Mouse (Mus musculus) ES-E14 (cell line): Measurements from ENCODE around the gene Barhl2. TPM values are rescaled to one million over a fixed set of nuclear protein-coding genes. Genes with fewer than 3 reads are reported as not detected.
A peak's percentile ranks its signal among the peaks of the same experiment; 100 is the strongest.

Experiments
- DNase-seq: peaks from one replicate; pipeline ENCODE4 v3.0.0-alpha.2; 2013; ENCODE audit warnings: low read depth, low spot score
- H3K27ac ChIP-seq: 2 replicates; pipeline ENCODE4 v1.5.1; 2012; ENCODE audit warnings: low read depth, mild to moderate bottlenecking, low read length, moderate library complexity, mixed read lengths; ENCODE audit not compliant: poor library complexity, insufficient read depth, severe bottlenecking
- H3K36me3 ChIP-seq: 2 replicates; pipeline ENCODE4 v1.6.1; 2012; ENCODE audit warnings: mild to moderate bottlenecking, low read length, moderate library complexity, mixed read lengths; ENCODE audit not compliant: control insufficient read depth, poor library complexity, insufficient read depth, severe bottlenecking
- H3K4me1 ChIP-seq, 2 experiments: fragments of 150-350 bp in 1 of 2; sonication (generic) in 1 of 2; 2 replicates each; pipeline ENCODE4 v1.6.1; 2012; ENCODE audit warnings: low read length in 2 of 2, mild to moderate bottlenecking in 1 of 2, mixed read lengths in 1 of 2; ENCODE audit not compliant: control insufficient read depth in 2 of 2, insufficient read depth in 2 of 2, poor library complexity in 1 of 2
- H3K4me3 ChIP-seq, 2 experiments: fragments of 150-350 bp in 1 of 2; sonication (generic) in 1 of 2; 2 replicates each; pipeline ENCODE4 v1.5.1; 2012; ENCODE audit warnings: low read length in 2 of 2, low read depth in 1 of 2, mild to moderate bottlenecking in 1 of 2, mixed read lengths in 1 of 2; ENCODE audit not compliant: insufficient read depth in 1 of 2, poor library complexity in 1 of 2, severe bottlenecking in 1 of 2
- H3K9ac ChIP-seq: 2 replicates; pipeline ENCODE4 v1.6.1; 2012; ENCODE audit warnings: low read depth, mild to moderate bottlenecking, low read length, mixed read lengths; ENCODE audit not compliant: poor library complexity, insufficient read depth, severe bottlenecking
- H3K9me3 ChIP-seq: fragments of 150-350 bp; sonication (generic); 2 replicates; pipeline ENCODE4 v1.6.1; 2012; ENCODE audit warnings: low read depth, mild to moderate bottlenecking, low read length; ENCODE audit not compliant: control insufficient read depth, insufficient read depth
- CHD2 ChIP-seq: IDR thresholded peaks from 2 replicates; pipeline ENCODE4 v1.6.1; 2014; ENCODE audit warnings: mild to moderate bottlenecking, low read depth, low read length, inconsistent platforms
- HCFC1 ChIP-seq: IDR thresholded peaks from 2 replicates; pipeline ENCODE4 v1.6.1; 2012; ENCODE audit warnings: low read length, inconsistent platforms, borderline replicate concordance; ENCODE audit not compliant: insufficient read depth
- MAFK ChIP-seq: IDR thresholded peaks from 2 replicates; pipeline ENCODE4 v1.6.1; 2014; ENCODE audit warnings: mild to moderate bottlenecking, low read depth, low read length, inconsistent platforms; ENCODE audit not compliant: insufficient read depth
- ZC3H11A ChIP-seq: IDR thresholded peaks from 2 replicates; pipeline ENCODE4 v1.6.1; 2012; ENCODE audit warnings: low read depth, mild to moderate bottlenecking, inconsistent platforms, low read length, borderline replicate concordance
- ZNF384 ChIP-seq: IDR thresholded peaks from 2 replicates; pipeline ENCODE4 v1.6.1; 2012; ENCODE audit warnings: low read depth, low read length, inconsistent platforms
- in situ Hi-C, 2 experiments: fragments of 600-800 bp; cut with MboI; formaldehyde crosslinking; loops; one replicate each; pipeline ENCODE4 v1.15.1; 2025; ENCODE audit warnings: low sequenced_read_pairs in 2 of 2, inconsistent platforms in 1 of 2; ENCODE audit not compliant: unreplicated experiment in 2 of 2
- total RNA-seq: library from RNA; depleted of rRNA; stranded (reverse); fragments of 300-350 nt; gene quantifications from 2 replicates; pipeline ENCODE4 v1.2.3, GENCODE M21; 2012

Gene Barhl2
- total RNA-seq, 1 experiment = not detected

DNA sequence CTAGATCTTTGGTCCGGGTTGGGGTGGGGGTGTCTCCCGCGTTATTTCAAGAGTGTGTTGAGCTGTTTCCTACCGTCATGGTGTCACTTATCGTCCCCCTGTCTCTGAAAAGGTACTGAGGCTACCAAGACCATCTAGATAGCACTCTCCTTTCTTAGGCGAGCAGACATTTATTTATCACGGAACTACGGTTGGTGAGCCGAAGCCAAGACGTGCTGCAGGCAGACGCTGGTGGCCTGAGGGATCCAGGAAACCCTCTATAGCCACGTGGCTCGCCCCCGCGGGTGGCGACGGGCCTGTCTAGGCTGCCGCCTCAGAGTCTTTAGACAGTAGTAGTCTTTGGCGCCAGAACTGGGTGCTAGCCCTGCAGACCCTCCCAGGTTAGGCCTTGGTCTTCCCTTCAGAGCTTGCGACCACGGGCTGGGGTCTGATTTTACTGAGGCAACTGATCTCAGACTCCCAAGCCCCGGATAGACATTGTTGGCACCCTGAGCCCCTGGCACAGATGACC is 2.1 kb upstream of the Barhl2 start:
- peaks cover 0 to 7% of the 10 kb centered on the region in 2 experiments; a peak in 1 of 4 replicates for H3K4me1 ChIP-seq
- no peak for DNase-seq
- in situ Hi-C loops = loop anchor here (5.0 to 25.0 kb wide), 5 partner anchors 302 to 1265 kb away; partner anchors contain the start of genes Gfi1 (in 1 of the 2) and Tgfbr3 (in 1 of the 2)
- H3K9me3 ChIP-seq = no peaks in the 10 kb centered on the region
- H3K4me3 ChIP-seq = no peak overlapping the region; a peak in 1 of 4 replicates
- H3K36me3 ChIP-seq = no peaks in the 10 kb centered on the region
- H3K9ac ChIP-seq = no peak overlapping the region
- no peak for TF ChIP-seq ZNF384
- TF ChIP-seq MAFK = no peak
- no peak for TF ChIP-seq ZC3H11A
- no peak for TF ChIP-seq HCFC1
- TF ChIP-seq CHD2 = no peak
- H3K27ac ChIP-seq = no peak overlapping the region

DNA sequence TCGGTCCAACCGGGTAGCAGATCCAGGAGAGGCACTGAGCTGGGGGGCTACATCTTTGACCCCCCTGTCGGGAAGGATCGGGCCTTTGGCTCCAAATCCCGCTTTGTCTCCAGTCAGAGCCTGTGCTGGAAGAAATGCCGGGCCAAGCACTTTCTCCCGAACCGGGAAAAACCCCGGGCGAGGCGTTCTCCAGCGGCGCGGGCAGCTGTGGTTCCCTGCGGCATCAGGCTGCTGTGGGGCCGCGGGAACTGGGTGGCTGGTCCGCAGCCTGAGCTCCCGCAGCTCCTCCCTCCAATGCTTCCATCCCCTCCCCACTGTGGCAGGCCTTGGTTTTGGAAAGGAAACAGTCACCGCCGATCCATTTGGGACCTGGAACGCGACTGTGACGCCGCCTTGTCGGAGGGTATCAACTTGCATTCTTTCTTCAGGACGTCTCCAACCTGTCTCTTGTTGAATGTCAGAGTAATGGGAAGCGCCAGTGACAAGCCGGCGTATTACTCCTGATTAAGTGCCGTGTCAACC is 1.2 kb upstream of the Barhl2 start:
- 0 out of 2 replicates have a peak, but pooled peaks have one; percentile 36 for TF ChIP-seq HCFC1
- TF ChIP-seq ZC3H11A = no peak
- peaks cover 0 to 4% of the 10 kb centered on the region in 2 experiments; a peak in 1 of 4 replicates for H3K4me1 ChIP-seq
- H3K4me3 ChIP-seq = peak overlapping the region; percentile 59 to 71
- in situ Hi-C loops = loop anchor here (5.0 to 25.0 kb wide), 4 partner anchors 293 to 1253 kb away; partner anchors contain the start of gene Tgfbr3 (in 1 of the 2)
- H3K9ac ChIP-seq = no peak overlapping the region
- no peaks in the 10 kb centered on the region for H3K9me3 ChIP-seq
- DNase-seq = no peak
- H3K36me3 ChIP-seq = no peaks in the 10 kb centered on the region
- H3K27ac ChIP-seq = no peak overlapping the region

DNA sequence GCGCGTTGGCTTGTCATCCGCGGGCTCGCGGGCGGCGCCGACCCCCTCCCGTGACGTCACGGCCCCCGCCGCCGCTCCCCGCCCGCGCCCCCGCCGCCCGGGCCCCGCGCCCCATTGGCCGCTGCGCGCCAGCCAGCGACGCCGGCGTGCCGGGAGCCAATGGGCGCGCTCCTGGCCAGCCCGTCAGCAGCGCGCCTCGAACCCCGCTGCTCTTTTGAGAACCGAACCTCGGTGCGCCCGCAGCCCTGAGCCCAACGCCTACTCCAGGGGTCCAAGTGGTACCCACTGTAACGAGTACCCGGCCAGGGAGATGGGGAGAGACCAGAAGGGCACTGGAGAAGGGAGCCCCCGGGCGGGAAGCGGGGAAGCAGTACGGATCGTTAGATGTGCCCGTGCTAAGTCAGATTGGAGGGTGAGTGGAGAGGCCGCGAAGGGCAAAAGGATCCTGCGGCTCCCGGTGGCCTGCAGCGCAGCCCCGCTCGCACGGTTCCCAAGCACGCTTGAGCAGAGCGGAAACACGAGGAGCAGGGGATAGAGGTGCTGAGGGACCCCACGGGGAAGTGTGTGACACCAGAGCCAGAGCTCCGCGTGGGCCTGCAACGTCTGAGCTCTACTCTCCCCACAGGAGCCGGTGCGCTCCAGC is 632 bp upstream of the Barhl2 start:
- H3K4me3 ChIP-seq = peak overlapping the region; percentile 59 to 71
- no peak overlapping the region; the same call in 1 of the 2 replicates for H3K9ac ChIP-seq
- no peak overlapping the region for H3K27ac ChIP-seq
- no peaks in the 10 kb centered on the region for H3K36me3 ChIP-seq
- H3K9me3 ChIP-seq = no peaks in the 10 kb centered on the region
- DNase-seq = no peak
- no peak for TF ChIP-seq MAFK
- TF ChIP-seq CHD2 = no peak
- TF ChIP-seq ZNF384 = no peak
- TF ChIP-seq ZC3H11A = no peak
- TF ChIP-seq HCFC1 = no peak
- in situ Hi-C loops = loop anchor here (5.0 to 25.0 kb wide), 4 partner anchors 294 to 1254 kb away; partner anchors contain the start of gene Tgfbr3 (in 1 of the 2)
- peaks cover 0 to 6% of the 10 kb centered on the region in 2 experiments; a peak in 1 of 4 replicates for H3K4me1 ChIP-seq

DNA sequence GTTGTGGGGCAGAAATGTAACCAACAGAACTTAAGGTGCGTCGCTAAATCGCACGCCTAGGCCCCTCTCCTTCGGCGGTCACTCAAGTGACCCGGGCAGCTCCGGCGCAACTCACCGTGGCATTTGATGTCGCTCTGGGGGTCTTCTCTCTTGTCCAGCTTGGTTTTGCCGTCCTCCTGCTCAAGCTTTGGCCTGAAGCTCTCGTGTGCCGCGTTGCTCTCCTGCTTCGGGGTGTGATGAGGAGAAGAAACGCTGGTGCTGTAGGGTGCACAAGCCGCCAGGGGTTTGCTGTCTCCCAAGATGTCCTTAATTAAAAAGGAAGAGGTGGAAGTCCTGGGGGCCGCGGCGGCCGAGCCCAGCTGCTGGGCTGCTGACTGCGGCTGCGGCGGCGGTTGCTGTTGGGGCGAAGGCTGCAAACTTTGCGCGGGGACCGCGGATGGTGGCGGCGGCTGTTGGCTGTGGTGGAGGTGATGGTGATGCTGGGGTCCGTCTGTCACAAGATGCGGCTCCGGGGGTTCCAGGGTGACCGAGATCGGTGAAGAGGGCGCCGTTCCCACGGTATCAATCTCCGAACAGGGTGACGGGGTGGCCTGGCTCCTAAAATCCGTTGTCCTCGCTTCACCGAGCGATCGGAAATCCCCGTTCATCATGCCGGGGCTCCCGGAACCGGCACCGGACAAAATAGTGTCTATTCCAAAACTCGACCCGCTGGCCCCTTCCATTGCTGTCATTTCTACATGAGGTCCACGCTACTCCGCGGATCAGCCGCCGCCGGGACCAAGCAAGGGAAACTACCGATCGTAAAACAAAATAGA is 648 bp downstream of the Barhl2 start:
- no peak overlapping the region for H3K9ac ChIP-seq
- no peaks in the 10 kb centered on the region for H3K36me3 ChIP-seq
- peaks cover 0 to 6% of the 10 kb centered on the region in 2 experiments; a peak in 1 of 4 replicates for H3K4me1 ChIP-seq
- no peak overlapping the region for H3K27ac ChIP-seq
- H3K4me3 ChIP-seq = peak overlapping the region in 1 of 2 experiments; percentile 57; a peak in 2 of 4 replicates
- no peaks in the 10 kb centered on the region for H3K9me3 ChIP-seq
- in situ Hi-C loops = loop anchor here (5.0 to 25.0 kb wide), 4 partner anchors 295 to 1255 kb away; partner anchors contain the start of gene Tgfbr3 (in 1 of the 2)
- TF ChIP-seq HCFC1 = no peak
- TF ChIP-seq ZNF384 = no peak
- no peak for TF ChIP-seq MAFK
- no peak for TF ChIP-seq ZC3H11A
- no peak for TF ChIP-seq CHD2
- DNase-seq = no peak
